Mouse (Mus musculus): Measurements from ENCODE around the gene Dtx1.

DNA sequence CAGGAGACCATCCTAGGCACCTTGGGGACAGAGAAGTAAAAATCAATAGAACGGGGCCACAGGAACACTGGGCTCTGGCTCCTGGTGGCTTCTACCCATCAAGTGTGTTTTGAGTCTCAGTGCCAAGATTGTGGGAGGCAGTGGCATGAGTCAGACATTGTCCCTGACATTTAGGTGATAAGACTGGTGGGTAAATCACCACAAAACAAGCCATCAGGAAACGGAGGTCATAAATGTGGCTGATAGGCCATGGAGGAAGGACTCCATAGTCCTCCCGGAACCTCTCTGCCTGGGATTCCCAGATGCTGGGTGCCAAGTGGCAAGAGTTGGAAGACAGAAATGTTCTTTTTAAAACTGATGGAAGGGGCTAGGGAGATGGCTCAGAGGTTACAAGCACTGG, 67.5 kb downstream of the Dtx1 start:
- TF ChIP-seq CTCF (IDR thresholded peaks at IDR 0.05; ENCODE audit: low read depth, low read length) = no peak
- TF ChIP-seq TAL1 (conservative IDR thresholded peaks at IDR 0.05; ENCODE audit: low read depth, low read length) = no peak
